Mouse (Mus musculus) adrenal gland, postnatal 14 days (tissue): ENCODE measurements at regions not wholly inside any gene's neighbourhood (a gene's known extent, or its start where the extent isn't known, plus 50 kb on each side); places are given as distances from the start of the nearest gene placed in this dataset.
"Not testable (repeated sequence)": the region's sequence is repeated elsewhere in the genome, so short reads cannot be mapped to it uniquely, and the experiment has no call there.

Source experiments
- DNase-seq: peaks from one replicate; pipeline ENCODE4 v3.0.0; 2021; ENCODE audit warnings: mixed read lengths

- no peak for DNase-seq
These were observed 115.2 kb upstream of the Shb start for GRCm38 (mm10) chr4:45647514-45647913.

- no peak for DNase-seq
These were observed 110.3 kb upstream of the Shb start for GRCm38 (mm10) chr4:45642604-45643003.

- DNase-seq = no peak
These were observed 109.0 kb upstream of the Shb start for GRCm38 (mm10) chr4:45641272-45641671.

- no peak for DNase-seq
These were observed 108.4 kb upstream of the Shb start for GRCm38 (mm10) chr4:45640713-45641112.

- no peak for DNase-seq
These were observed 107.2 kb upstream of the Shb start for GRCm38 (mm10) chr4:45639397-45640034.

GRCm38 (mm10) chr4:45638411-45638810, 106.1 kb upstream of the Shb start:
- no peak for DNase-seq

GRCm38 (mm10) chr4:45631276-45632045, 99.2 kb upstream of the Shb start:
- no peak for DNase-seq

GRCm38 (mm10) chr4:45625633-45626032, 93.4 kb upstream of the Shb start:
- no peak for DNase-seq

- no peak for DNase-seq
These were observed 89.7 kb upstream of the Shb start for GRCm38 (mm10) chr4:45622017-45622416.

GRCm38 (mm10) chr4:45617126-45617525, 84.9 kb upstream of the Shb start:
- DNase-seq = no peak

- DNase-seq = not testable (repeated sequence)
These were observed 81.2 kb upstream of the Shb start for GRCm38 (mm10) chr4:45613498-45613897.

- DNase-seq = peak; percentile 86
These were observed 79.9 kb upstream of the Shb start for GRCm38 (mm10) chr4:45612132-45612531.

GRCm38 (mm10) chr4:45610937-45611336, 78.7 kb upstream of the Shb start:
- DNase-seq = no peak

GRCm38 (mm10) chr4:45606578-45606977, 74.3 kb upstream of the Shb start:
- peak; percentile 73 for DNase-seq

GRCm38 (mm10) chr4:45605681-45606080, 73.4 kb upstream of the Shb start:
- DNase-seq = peak; percentile 29

- no peak for DNase-seq
These were observed 72.1 kb upstream of the Shb start for GRCm38 (mm10) chr4:45604271-45604800.

GRCm38 (mm10) chr4:45600520-45600919, 68.2 kb upstream of the Shb start:
- DNase-seq = no peak

GRCm38 (mm10) chr4:45593435-45593991, 61.2 kb upstream of the Shb start:
- no peak for DNase-seq

GRCm38 (mm10) chr4:45592766-45593165, 60.5 kb upstream of the Shb start:
- DNase-seq = no peak

- DNase-seq = no peak
These were observed 59.4 kb upstream of the Shb start for GRCm38 (mm10) chr4:45591405-45592315.

- no peak for DNase-seq
These were observed 58.6 kb upstream of the Shb start for GRCm38 (mm10) chr4:45590836-45591235.

- DNase-seq = no peak
These were observed 56.1 kb upstream of the Shb start for GRCm38 (mm10) chr4:45588322-45588721.
